Mouse (Mus musculus) liver, adult 2 months (tissue): ENCODE data around the gene Nans.

Experiments
- CTCF ChIP-seq: fragments of 200-500 bp; IDR thresholded peaks from 2 replicates; pipeline ENCODE4 v1.5.1; 2011; ENCODE audit warnings: low read depth, low read length, control low read depth
- POLR2A ChIP-seq: fragments of 200-500 bp; IDR thresholded peaks from 2 replicates; pipeline ENCODE4 v1.6.1; 2011; ENCODE audit warnings: low read length, control low read depth; ENCODE audit not compliant: insufficient read depth; ENCODE audit errors: extremely low read depth

DNA sequence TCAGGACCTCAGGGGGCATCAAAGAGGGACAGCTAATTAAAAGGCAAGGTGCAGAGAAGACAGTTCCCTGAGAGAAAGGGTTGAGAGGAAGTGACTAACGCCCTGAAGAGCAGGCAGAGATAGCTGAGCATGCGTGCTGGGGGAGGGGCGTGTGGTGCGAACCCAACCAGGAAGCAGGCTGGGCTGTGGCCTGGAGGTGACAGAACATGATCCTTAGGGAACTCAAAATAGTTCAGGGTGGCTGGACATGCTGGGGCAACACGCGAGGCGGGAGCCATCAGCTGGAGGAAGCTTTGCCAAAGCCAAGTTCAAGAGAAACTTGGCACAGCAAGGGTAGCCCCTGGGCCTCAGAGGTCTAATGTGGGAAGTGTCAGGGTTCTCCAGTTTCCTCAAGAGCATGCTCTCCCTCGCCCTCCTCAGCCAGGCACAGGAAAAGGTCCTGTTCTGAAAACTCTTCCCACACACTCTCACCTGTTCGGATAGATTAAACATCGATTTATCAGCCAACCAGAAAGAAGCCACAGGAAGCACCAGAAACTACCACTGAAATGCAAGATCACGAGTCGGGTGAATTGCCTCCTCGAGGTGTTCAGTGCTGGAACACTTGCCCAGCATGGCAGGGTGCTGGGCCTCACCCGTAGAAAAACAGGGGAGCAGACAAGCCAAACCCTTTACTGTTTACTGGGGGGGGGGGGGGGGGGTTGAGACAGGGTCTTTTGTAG, 3.2 kb upstream of the Nans start:
- TF ChIP-seq CTCF (no peak), POLR2A (no peak)
